ENCODE assay signal across 8 mouse cellular contexts in genomic region chr8:76902205-76903078, GRCm38 (mm10). TPM values are rescaled to one million over a fixed set of nuclear protein-coding genes. Genes with fewer than 3 reads are reported as not detected.
DNase-seq lines count a peak whose midpoint lies in the region; ATAC-seq and TF ChIP-seq lines count a peak whose summit lies in the region.

No protein-coding gene starts in this region.

- H3K4me2 ChIP-seq in forebrain, embryonic 11.5 days (ENCODE audit: low read depth, low read length, severe bottlenecking) = peak overlapping the region; percentile 99
- H3K4me2 ChIP-seq in limb, embryonic 14.5 days (replicated peaks; ENCODE audit: low read depth, low read length, severe bottlenecking) = peak overlapping the region; percentile 99
- H3K4me2 ChIP-seq in stomach, postnatal 0 days (replicated peaks; ENCODE audit: low read depth) = peak overlapping the region; percentile 99

- no peak; the same call in 1 of the 2 replicates for ATAC-seq in forebrain, embryonic 11.5 days (replicated peaks; ENCODE audit: low FRiP score)
- no peak for ATAC-seq in limb, embryonic 14.5 days (ENCODE audit: low FRiP score, low read depth)
- peak; percentile 33 for ATAC-seq in stomach, postnatal 0 days (ENCODE audit: low FRiP score, low TSS enrichment)
- no peak for ATAC-seq in granulocyte monocyte progenitor cell, adult 5-6 weeks (replicated peaks; ENCODE audit: poor library complexity, severe bottlenecking)

- H3K27ac ChIP-seq in forebrain, embryonic 11.5 days (ENCODE audit: low read depth, low read length) = no peak overlapping the region
- no peak overlapping the region for H3K27ac ChIP-seq in limb, embryonic 14.5 days (replicated peaks; ENCODE audit: low read depth, low read length)
- no peak overlapping the region for H3K27ac ChIP-seq in stomach, postnatal 0 days (replicated peaks)

- TF ChIP-seq CTCF in stomach, postnatal 0 days (IDR thresholded peaks at IDR 0.05; ENCODE audit: low read depth) = no peak

- no peaks in the 10 kb centered on the region for H3K9me3 ChIP-seq in forebrain, embryonic 11.5 days (ENCODE audit: control insufficient read depth, low read length)
- no peaks in the 10 kb centered on the region for H3K9me3 ChIP-seq in limb, embryonic 14.5 days (ENCODE audit: control insufficient read depth, low read length)
- no peaks in the 10 kb centered on the region for H3K9me3 ChIP-seq in stomach, postnatal 0 days (ENCODE audit: control insufficient read depth, low read length)

- H3K9ac ChIP-seq in forebrain, embryonic 11.5 days (ENCODE audit: low read length) = peak overlapping the region; percentile 48
- peak overlapping the region; percentile 44 for H3K9ac ChIP-seq in limb, embryonic 14.5 days (ENCODE audit: low read depth, low read length, severe bottlenecking)
- peak overlapping the region; percentile 57 for H3K9ac ChIP-seq in stomach, postnatal 0 days (ENCODE audit: low read length)

- no peak for TF ChIP-seq EP300 in stomach, postnatal 0 days (optimal IDR thresholded peaks at IDR 0.05)

- H3K27me3 ChIP-seq in forebrain, embryonic 11.5 days (ENCODE audit: control insufficient read depth, insufficient read depth, low read length) = peaks cover 33% of the 10 kb centered on the region
- H3K27me3 ChIP-seq in limb, embryonic 14.5 days (ENCODE audit: control insufficient read depth, insufficient read depth, low read length) = peaks cover 46% of the 10 kb centered on the region
- H3K27me3 ChIP-seq in stomach, postnatal 0 days (ENCODE audit: control insufficient read depth, insufficient read depth, low read length) = no peaks in the 10 kb centered on the region; the same call in 1 of the 2 replicates

- no peaks in the 10 kb centered on the region for H3K36me3 ChIP-seq in forebrain, embryonic 11.5 days (ENCODE audit: control insufficient read depth, insufficient read depth, low read length)
- H3K36me3 ChIP-seq in limb, embryonic 14.5 days (ENCODE audit: control insufficient read depth, insufficient read depth, low read length) = no peaks in the 10 kb centered on the region
- no peaks in the 10 kb centered on the region for H3K36me3 ChIP-seq in stomach, postnatal 0 days (ENCODE audit: control insufficient read depth, insufficient read depth, low read length)

- DNase-seq in embryo, embryonic 9.5 days (ENCODE audit: extremely low spot score) = peak; percentile 6
- DNase-seq in embryo, embryonic 10 days (ENCODE audit: low spot score) = no peak
- DNase-seq in 3T3-L1 (ENCODE audit: low read depth, low spot score) = peak; percentile 11
- no peak for DNase-seq in forebrain, embryonic 11.5 days (ENCODE audit: low spot score)
- no peak for DNase-seq in limb, embryonic 14.5 days (ENCODE audit: low spot score)
- DNase-seq in stomach, postnatal 0 days (ENCODE audit: low spot score) = no peak
- DNase-seq in cerebellum, postnatal 14 days = no peak

- no peak for TF ChIP-seq POLR2A in limb, embryonic 14.5 days (IDR thresholded peaks at IDR 0.05; ENCODE audit: borderline replicate concordance, extremely low read depth, insufficient read depth, insufficient read length)

- H3K4me1 ChIP-seq in forebrain, embryonic 11.5 days (replicated peaks; ENCODE audit: control insufficient read depth, insufficient read depth, low read length) = peaks cover 4% of the 10 kb centered on the region
- no peaks in the 10 kb centered on the region for H3K4me1 ChIP-seq in limb, embryonic 14.5 days (ENCODE audit: control insufficient read depth, insufficient read depth, low read length)
- H3K4me1 ChIP-seq in stomach, postnatal 0 days (replicated peaks; ENCODE audit: control insufficient read depth, insufficient read depth) = no peaks in the 10 kb centered on the region

- WGBS in forebrain, embryonic 11.5 days = 1% methylated on average over 33 of the region's 35 CpGs
- WGBS in limb, embryonic 14.5 days = under 1% methylated on average over 30 of the region's 35 CpGs
- under 1% methylated on average over 33 of the region's 35 CpGs for WGBS in stomach, postnatal 0 days

- H3K4me3 ChIP-seq in forebrain, embryonic 11.5 days (ENCODE audit: low read depth, low read length) = peak overlapping the region; percentile 64
- peak overlapping the region; percentile 63 for H3K4me3 ChIP-seq in limb, embryonic 14.5 days (replicated peaks; ENCODE audit: low read length)
- H3K4me3 ChIP-seq in stomach, postnatal 0 days (ENCODE audit: low read depth, low read length) = peak overlapping the region; percentile 76

RNA-seq across cellular contexts. Expression of gene Nr3c2, which starts 3.2 kb away (rescaled TPM):
- 0.83 and 1.7 TPM in 2 replicates for polyA plus RNA-seq in forebrain, embryonic 11.5 days (2014; fragmentation: Nextera tagmentation; extraction: Ambion mirVana)
- polyA plus RNA-seq in limb, embryonic 14.5 days (2012; rRNA removed) = 2.1 and 2.5 TPM in 2 replicates
- 6.1 and 8.3 TPM in 2 replicates for polyA plus RNA-seq in limb, embryonic 14.5 days (2014; fragmentation: Nextera tagmentation; extraction: Ambion mirVana)
- polyA plus RNA-seq in stomach, postnatal 0 days (2015; fragmentation: Nextera tagmentation; extraction: Ambion mirVana) = 2.5 and 2.8 TPM in 2 replicates
- 0.11 TPM in 1 of 2 replicates, not detected in the other for total RNA-seq in granulocyte monocyte progenitor cell, adult 5-6 weeks (2014; fragmentation: Nextera tagmentation)
- 0.04 and 0.05 TPM in 2 replicates for total RNA-seq in granulocyte monocyte progenitor cell, adult 5-6 weeks (2017)

Comparison
In these comparisons a context has a peak if more than half of its experiments do, and no peak if none do; other contexts are left out.
1. DNase-seq: peak in embryo, embryonic 9.5 days (single experiment) and 3T3-L1 (single experiment); none in embryo, embryonic 10 days (single experiment), forebrain, embryonic 11.5 days (single experiment), limb, embryonic 14.5 days (single experiment), stomach, postnatal 0 days (single experiment) and cerebellum, postnatal 14 days (0 of 2).
2. Peak in every context shown above with its lines, with median percentiles within 50 percentile points of each other: H3K4me2 ChIP-seq, H3K4me3 ChIP-seq and H3K9ac ChIP-seq.